Mouse (Mus musculus): ENCODE results near the gene Rab20.
"Not testable (repeated sequence)": the region's sequence is repeated elsewhere in the genome, so short reads cannot be mapped to it uniquely, and the experiment has no call there.

Gene Rab20

GRCm38 (mm10) chr8:11482537-11482936 is 4.0 kb upstream of the Rab20 start:
- no peak for DNase-seq (ENCODE audit: extremely low read depth, insufficient read length, low spot score)

GRCm38 (mm10) chr8:11481876-11482275 is 3.4 kb upstream of the Rab20 start:
- no peak for DNase-seq (ENCODE audit: extremely low read depth, insufficient read length, low spot score)

- DNase-seq (ENCODE audit: extremely low read depth, insufficient read length, low spot score), result no peak
These were observed 1.1 kb upstream of the Rab20 start for GRCm38 (mm10) chr8:11479591-11479990.

- no peak for DNase-seq (ENCODE audit: extremely low read depth, insufficient read length, low spot score)
These were observed 457 bp upstream of the Rab20 start for GRCm38 (mm10) chr8:11478807-11479527.

- no peak for DNase-seq (ENCODE audit: extremely low read depth, insufficient read length, low spot score)
These were observed 1.3 kb downstream of the Rab20 start for GRCm38 (mm10) chr8:11477178-11477553.

- peak; percentile 56 for DNase-seq (ENCODE audit: extremely low read depth, insufficient read length, low spot score)
These were observed 2.0 kb downstream of the Rab20 start for GRCm38 (mm10) chr8:11476338-11477177.

- no peak for DNase-seq (ENCODE audit: extremely low read depth, insufficient read length, low spot score)
These were observed 2.6 kb downstream of the Rab20 start for GRCm38 (mm10) chr8:11475876-11476275.

- no peak for DNase-seq (ENCODE audit: extremely low read depth, insufficient read length, low spot score)
These were observed 3.1 kb downstream of the Rab20 start for GRCm38 (mm10) chr8:11475397-11475796.

GRCm38 (mm10) chr8:11473072-11473471 is 5.4 kb downstream of the Rab20 start:
- no peak for DNase-seq (ENCODE audit: extremely low read depth, insufficient read length, low spot score)

GRCm38 (mm10) chr8:11471309-11471708 is 7.2 kb downstream of the Rab20 start:
- no peak for DNase-seq (ENCODE audit: extremely low read depth, insufficient read length, low spot score)

- DNase-seq (ENCODE audit: extremely low read depth, insufficient read length, low spot score), result no peak
These were observed 7.8 kb downstream of the Rab20 start for GRCm38 (mm10) chr8:11470694-11471093.

- DNase-seq (ENCODE audit: extremely low read depth, insufficient read length, low spot score), result no peak
These were observed 9.4 kb downstream of the Rab20 start for GRCm38 (mm10) chr8:11469095-11469494.

GRCm38 (mm10) chr8:11466528-11466927 is 12.0 kb downstream of the Rab20 start:
- DNase-seq (ENCODE audit: extremely low read depth, insufficient read length, low spot score), result not testable (repeated sequence)

- no peak for DNase-seq (ENCODE audit: extremely low read depth, insufficient read length, low spot score)
These were observed 12.9 kb downstream of the Rab20 start for GRCm38 (mm10) chr8:11465619-11466018.

- no peak for DNase-seq (ENCODE audit: extremely low read depth, insufficient read length, low spot score)
These were observed 13.9 kb downstream of the Rab20 start for GRCm38 (mm10) chr8:11464707-11464964.

- DNase-seq (ENCODE audit: extremely low read depth, insufficient read length, low spot score), result peak; percentile 55
These were observed 14.4 kb downstream of the Rab20 start for GRCm38 (mm10) chr8:11463889-11464706.

GRCm38 (mm10) chr8:11463541-11463888 is 15.0 kb downstream of the Rab20 start:
- no peak for DNase-seq (ENCODE audit: extremely low read depth, insufficient read length, low spot score)

GRCm38 (mm10) chr8:11462641-11463040 is 15.9 kb downstream of the Rab20 start:
- DNase-seq (ENCODE audit: extremely low read depth, insufficient read length, low spot score), result no peak

GRCm38 (mm10) chr8:11461847-11462246 is 16.7 kb downstream of the Rab20 start:
- no peak for DNase-seq (ENCODE audit: extremely low read depth, insufficient read length, low spot score)

GRCm38 (mm10) chr8:11460934-11461333 is 17.6 kb downstream of the Rab20 start:
- no peak for DNase-seq (ENCODE audit: extremely low read depth, insufficient read length, low spot score)

- DNase-seq (ENCODE audit: extremely low read depth, insufficient read length, low spot score), result no peak
These were observed 19.5 kb downstream of the Rab20 start for GRCm38 (mm10) chr8:11459016-11459415.

Measured in 3134 (cell line).